Mouse (Mus musculus) mouse trophoblast stem cell (cell line): ENCODE measurements around the gene Nop9.
"Not testable (repeated sequence)": the region's sequence is repeated elsewhere in the genome, so short reads cannot be mapped to it uniquely, and the experiment has no call there.

Experiments used
- in situ Hi-C, 2 experiments: fragments of 300-500 bp; cut with MseI, MboI; formaldehyde crosslinking; loops; 2 replicates in 1 of 2; 3 replicates in 1 of 2; pipeline ENCODE4 v1.15.1; 2025

Nop9 gene

DNA sequence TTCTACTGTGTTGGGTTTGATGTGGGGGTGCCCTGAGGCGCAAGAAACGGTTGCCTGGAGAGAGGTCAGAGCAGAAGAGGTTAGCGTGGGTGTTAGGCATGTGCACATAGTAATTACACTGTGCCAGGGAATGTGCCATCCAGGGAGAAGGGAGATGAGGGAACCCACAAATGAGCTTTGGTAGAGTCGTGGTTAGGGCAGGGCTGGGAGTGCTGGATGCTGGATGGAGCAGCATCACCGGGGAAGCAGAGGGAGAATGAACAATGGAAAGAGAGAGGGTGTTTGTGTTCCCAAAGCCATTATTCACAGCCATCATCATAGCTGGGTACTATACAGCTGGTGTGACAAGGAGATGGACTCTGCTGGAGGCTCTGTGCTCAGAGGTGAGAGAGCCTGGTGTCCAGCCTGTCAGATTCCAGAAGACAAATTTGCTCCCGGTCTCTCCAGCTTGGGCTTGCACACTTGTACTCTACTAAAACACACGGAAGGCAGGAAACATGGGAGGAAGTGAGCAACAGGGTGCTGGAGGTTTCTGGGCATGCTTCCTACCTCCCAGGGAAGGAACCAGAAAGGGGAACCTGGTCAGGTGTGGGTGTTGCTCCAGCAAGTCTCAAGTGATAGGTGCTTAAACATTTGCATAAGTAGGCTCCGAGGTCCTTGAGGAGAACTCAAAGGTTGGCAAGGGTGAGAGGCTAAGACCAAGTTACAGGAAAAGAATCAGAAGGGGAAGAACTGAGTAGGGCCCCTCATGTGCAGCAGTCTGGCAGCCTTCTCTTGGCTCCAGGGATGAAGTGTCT is 17.4 kb upstream of the Nop9 start:
- in situ Hi-C loops = no loop called here

DNA sequence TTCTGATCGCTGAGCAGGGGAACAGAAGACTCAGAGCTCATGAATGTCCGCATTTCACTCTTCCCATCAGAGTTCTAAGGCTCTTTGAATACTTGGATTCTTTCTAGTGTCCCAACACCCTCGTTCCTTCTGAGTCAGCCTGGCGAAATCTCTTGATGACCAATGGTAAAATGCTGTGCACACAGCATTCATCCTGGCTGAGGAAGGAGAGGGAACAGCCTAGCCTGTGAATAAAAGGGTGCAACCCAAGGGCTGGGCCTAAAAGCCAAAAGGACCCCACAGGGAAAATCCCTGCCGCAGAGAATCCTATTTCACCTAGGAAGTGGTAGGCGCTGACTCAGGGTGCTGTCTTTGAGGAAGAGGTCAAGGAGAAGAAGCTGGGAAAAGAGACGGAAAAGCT is 15.4 kb upstream of the Nop9 start:
- in situ Hi-C loops = no loop called here

DNA sequence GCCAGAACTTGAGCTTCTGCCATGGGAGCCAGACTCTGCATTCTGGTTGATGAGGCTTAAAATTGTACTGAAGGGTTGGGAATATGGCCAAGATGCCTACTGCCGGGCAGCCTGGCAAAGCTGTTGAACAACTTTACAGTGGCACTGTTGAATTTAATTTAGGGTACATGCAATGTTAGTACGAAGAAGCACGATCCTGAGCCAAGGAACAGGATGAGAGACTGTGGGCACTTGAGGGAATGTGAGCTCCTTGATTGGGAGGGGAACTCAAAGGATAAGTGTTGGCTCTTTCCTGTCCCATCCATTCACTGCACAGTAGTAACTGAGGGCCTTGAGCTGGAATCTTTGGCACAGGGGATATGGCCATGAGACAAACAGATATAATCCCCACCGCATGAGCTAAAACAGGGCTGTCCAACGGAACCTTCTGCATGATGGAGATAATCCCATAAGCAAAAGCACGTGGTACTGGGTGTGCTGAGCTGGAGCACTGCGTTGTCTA is 14.9 kb upstream of the Nop9 start:
- in situ Hi-C loops = no loop called here

DNA sequence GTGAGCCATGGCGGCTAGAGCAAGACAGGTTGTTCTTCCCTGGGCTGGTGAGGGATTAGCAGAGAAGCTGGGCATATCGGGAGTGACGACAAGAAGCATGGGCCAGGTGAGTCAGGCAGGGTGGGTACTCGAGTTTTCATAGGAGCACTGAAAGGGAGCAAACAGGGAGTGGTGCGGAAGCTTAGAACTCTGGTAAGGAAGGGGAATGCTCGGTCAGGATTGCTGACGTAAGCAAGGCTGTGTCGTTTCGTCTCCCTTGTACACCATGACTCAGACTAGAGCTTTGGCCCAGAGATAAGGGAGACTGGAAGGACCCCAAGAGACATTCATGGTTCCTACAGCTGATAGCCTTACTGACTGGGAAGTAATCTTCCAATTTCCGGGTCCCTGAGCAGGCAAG is 11.6 kb upstream of the Nop9 start:
- in situ Hi-C loops = no loop called here

DNA sequence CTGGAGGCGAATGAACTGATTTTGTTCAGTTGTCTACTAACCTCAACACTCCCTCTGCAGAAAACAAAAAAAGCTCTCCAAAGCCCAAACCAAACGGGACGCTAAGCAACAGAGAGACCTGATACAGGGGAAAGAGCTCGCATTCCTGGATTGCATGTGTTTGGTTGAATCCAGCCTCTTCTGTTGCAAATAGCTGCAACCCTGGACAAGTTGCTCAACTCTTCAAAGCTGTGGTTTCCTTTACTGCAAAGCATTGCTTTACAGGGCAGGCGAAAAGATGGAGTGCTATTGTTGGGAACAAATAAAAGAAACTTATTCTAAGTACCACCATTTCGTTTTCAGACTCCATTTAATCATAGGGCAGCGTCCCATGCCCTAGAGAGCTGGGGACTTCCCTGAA is 10.6 kb upstream of the Nop9 start:
- in situ Hi-C loops = no loop called here

DNA sequence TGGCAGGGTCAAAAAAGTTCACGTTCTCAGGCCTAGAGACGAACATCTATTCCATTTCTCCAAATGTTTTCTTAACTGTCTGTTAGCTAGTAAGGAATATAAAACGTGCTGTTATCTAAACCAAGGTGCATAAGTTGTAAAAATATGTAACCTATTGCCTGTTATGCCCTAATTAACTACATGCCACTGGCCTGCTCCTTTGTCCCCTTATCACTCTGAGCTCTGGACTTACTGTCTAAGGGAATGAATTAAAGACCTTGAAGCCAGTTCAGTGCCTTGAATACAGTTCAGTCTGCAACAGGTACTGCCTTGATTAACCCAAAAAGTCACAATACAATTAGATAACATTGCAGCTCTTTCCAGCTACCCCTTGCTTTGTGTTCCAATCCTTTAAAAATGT is 10.2 kb upstream of the Nop9 start:
- in situ Hi-C loops = no loop called here

DNA sequence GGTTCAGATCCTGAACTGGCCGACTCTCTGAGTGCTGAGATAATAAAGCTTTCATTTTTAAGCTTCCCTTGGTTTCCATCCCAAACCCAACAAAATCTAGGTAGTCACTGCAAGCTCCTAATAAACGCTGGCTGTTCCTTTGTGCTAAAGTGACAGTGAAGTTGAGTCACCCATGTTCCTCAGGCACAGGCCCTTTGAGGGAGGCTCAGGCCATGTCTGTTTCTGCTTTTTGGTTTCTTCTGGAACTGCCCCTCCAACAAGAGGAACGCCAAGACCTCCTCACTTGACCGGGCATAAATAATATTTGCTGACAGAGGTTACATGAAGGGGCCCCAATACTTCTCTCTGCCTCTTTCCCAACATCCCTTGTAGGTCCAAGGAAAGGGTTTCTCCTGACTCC is 9.7 kb upstream of the Nop9 start:
- in situ Hi-C loops = no loop called here

DNA sequence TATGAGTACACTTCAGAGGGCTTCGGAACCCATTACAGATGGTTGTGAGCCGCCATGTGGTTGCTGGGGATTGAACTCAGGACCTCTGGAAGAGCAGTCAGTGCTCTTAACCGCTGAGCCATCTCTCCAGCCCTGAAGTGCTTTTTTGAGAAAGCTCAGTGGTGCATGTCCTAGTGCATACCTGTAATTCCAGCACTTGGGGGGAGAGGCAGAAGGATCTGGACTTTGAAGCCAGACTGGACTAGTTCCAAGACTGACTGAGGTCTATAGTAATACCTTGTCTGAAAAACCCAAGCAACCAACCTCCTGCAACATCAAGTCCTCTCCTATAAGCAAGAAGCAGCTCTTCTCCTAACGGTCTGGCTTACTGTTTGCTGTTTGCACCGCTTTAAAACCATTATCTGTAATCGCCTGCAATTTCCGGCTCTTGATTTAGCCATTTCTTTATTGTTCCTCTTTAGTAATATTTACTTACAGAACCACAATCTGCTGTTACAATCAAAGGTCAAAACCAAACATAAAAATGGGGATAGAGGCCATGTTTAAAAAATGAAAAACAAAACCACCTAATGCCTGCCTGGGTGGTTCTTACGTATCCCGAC is 8.3 kb upstream of the Nop9 start:
- in situ Hi-C loops = no loop called here

DNA sequence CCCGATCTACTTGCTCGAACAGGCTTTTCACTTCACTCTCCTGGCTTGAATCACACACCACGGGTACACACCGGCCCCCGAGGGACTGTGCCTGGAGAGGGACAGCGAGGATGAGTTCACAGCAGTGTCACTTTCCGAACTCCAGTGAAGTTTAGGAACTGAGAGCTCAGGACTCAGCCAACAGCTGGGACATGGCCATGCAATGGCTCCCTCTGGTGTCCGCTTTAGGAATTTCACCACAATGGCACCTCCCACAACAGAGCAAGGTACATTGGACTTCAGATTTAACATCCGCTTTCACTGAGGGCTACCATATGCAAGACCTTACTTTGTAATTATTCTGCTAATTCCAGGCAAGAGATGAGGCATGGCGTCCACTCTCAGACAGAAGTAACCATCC is 1.8 kb upstream of the Nop9 start:
- in situ Hi-C loops = loop anchor here (5.0 kb wide), 1 partner anchor 61 kb away; the partner anchor contains the start of gene Tinf2 (in 2 of the 2)

DNA sequence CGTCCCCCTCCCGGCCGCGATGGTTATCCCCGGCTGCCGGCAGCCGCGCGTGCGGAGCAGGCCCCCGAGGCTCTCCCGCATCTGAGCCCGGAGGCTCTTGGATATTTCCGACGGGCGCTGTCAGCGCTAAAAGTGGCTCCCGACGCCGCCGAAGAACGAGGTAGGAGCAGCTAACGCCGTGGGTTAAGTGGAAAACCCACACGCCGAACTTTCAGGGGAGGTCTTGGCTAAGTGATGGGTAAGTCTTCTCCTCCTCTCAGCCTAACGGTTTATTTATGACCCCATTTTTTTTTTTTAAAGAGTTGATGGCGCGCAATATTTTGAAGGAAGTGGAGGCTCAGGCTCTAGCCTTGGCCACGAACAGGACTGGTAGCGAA is 356 bp downstream of the Nop9 start:
- in situ Hi-C loops = no loop called here

DNA sequence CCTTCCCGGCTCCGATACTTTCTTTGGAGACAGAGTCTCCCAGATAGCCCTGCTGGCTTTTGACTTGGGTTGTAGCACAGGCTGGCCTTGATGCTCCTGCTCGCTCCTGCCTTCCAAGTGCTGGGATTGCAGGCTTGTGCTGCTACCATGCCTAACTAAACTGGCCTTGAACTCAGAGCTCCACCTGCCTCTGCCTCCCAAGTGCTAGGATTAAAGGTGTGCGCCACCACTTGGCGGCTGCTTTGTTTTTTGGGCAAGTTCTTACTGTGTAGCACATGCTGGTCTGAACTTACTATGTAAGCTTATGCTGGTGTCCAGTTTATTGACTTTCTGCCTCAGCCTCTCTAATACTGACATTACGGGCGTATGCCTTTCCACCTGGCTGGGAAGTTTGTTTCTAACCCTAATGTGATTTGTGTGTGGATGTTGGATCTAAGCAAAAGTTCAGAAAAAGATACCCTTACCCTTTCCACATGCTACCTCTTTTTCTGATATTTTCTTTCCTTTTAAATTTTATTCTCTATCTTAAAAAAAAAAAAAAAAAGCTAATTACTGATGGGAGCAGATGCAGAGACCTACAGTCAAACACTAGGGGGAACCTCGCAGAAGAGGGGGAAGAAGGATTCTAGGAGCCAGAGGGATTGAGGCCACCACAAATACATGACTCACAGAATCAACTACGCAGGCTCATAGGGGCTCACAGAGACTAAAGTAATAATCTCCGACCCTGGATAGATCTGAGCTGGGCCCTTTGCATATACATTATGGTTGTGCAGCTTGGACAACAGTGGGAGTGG is 1.8 kb downstream of the Nop9 start:
- in situ Hi-C loops = no loop called here

DNA sequence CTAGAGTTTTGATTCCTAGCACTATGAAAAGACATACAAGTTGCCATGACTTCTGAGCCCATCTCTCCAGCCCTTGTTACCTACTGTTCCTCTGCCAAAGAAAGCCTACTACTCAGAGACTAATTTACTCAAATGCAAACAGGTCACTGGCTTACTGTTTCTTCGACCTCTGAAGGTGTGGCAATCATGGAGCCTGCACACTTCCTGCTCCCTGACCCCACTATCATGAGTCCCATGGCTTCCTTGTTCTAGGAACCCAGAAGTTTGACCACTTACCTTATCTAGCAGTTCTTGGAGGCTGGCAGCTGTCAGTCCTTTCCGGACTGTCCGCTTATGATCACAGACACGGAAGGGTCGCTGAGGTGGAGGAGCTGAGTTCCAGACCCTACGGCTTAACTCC is 12.1 kb downstream of the Nop9 start:
- in situ Hi-C loops = no loop called here

DNA sequence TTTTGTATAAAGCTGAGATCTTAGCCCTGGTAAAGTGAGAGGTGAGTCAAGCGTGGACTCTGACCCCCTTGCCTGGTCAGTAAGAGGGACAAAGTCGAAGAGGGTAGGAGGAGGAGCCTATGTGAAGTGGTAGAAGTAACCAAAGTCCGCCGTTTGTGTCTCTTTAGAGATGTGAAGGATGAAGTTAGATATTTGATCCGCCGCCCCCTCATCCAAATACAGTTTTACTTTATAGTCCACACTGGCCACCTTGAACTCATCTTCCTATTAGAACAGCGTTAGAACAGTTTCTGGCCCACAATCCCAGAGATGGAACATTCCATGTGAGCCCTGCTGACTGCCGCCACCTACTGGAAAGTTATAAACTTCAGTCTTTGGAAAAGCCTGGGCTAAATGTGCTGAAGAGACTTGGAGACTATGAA is 12.9 kb downstream of the Nop9 start, which contains the start of gene Cideb:
Gene Cideb, minus strand, starts transcription at position 96 of the 422 bp plus-strand sequence.
- in situ Hi-C loops = no loop called here

DNA sequence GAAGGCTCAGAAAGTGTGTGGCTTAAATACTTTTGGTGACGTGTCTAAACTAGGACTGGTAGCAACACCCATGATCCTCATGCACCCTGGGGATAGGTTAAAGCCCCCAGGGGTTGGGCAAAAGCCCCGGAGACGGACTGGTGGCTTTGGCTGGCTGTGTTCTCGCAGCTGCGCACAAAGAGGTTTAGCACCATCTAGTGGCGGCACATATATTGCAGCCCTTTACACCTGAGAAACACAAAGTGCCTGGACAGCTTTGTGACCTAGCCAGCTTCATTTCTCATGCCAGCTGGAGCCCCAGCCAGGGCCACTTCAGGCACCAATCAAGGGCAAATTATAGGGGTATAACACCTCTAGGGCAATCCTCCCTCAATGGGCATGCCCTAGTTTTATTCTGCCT is 14.7 kb downstream of the Nop9 start:
- in situ Hi-C loops = not testable (repeated sequence)

DNA sequence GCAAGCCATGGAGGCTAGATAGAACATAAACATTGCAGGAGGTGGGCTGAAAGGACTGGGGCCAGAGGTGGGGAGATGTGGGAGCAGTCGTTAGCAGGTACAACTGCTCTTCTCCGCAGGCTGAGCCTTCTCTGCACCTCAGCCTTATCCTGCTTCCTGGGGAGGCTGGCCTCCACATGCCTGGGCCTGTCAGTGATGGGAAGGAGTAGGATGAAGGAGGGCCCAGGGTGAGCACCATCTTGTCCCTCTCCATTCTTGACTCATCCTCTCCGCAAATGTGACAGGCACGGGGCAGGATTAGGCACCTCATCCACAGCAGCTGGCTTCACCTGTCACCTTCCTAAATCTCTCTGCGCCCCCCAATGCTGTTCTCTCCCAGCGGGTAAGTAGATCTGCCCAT is 15.7 kb downstream of the Nop9 start, which contains the start of gene Ltb4r2:
Gene Ltb4r2, plus strand, starts transcription at position 266 of the 400 bp plus-strand sequence.
- in situ Hi-C loops = no loop called here

DNA sequence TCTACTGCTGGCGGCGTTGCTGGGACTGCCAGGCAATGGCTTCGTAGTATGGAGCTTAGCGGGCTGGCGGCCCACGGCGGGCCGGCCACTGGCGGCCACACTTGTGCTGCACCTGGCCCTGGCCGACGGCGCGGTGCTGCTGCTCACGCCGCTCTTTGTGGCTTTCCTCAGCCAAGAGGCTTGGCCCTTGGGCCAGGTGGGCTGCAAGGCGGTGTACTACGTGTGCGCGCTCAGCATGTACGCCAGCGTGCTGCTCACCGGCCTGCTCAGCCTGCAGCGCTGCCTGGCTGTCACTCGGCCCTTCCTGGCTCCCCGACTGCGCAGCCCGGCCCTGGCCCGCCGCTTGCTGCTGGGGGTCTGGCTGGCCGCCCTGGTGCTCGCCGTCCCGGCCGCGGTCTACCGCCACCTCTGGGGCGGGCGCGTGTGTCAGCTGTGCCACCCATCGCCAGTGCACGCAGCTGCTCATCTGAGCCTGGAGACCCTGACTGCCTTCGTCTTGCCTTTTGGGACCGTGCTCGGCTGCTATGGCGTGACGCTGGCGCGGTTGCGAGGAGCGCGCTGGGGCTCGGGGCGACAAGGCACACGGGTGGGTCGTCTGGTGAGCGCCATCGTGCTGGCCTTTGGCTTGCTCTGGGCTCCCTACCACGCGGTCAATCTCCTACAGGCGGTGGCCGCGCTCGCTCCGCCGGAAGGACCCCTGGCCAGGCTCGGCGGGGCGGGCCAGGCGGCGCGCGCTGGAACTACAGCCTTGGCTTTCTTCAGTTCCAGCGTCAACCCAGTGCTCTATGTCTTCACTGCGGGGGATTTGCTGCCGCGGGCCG is 16.7 kb downstream of the Nop9 start:
- in situ Hi-C loops = no loop called here

DNA sequence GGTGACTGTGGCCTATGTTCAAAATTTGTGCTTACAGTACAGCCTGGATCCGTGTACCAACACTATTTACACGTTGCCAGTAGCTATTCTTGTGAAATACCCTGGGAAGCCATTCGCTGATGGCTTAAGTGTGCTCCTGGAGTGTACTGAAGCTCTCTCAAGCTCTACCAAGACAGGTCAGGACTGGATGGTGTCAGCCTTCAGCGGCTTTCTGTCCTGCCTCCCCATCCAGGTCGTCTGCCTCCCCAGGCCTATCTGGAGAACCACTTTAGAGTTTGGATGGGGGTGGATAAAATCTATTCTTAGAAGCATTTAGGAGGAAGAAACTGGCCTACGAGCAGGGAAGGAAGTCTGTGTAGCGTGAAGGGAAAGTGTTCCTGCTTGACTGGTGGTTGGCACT is 17.7 kb downstream of the Nop9 start:
- in situ Hi-C loops = no loop called here

DNA sequence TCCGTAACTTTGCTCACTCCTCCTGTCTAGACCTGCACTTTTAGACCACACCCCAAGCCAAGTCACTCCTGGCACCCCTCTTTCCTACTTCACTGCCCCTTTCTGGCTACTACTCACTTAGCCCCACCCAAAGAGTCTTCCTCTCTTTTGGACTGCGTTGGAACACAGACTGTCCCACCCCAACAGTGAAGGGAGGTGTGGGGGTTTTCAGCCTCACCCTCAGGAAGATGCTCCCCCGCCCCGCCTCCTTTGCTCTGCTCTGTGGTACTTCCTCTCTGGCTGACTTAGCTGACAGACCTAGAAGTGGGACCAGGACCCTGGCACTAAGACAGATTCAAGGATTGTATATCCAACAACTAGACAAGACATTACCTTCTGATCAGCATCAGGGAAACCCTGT is 20.2 kb downstream of the Nop9 start, which contains the start of gene Ltb4r1:
Gene Ltb4r1, plus strand, starts transcription at position 267 of the 400 bp plus-strand sequence.
- in situ Hi-C loops = no loop called here

DNA sequence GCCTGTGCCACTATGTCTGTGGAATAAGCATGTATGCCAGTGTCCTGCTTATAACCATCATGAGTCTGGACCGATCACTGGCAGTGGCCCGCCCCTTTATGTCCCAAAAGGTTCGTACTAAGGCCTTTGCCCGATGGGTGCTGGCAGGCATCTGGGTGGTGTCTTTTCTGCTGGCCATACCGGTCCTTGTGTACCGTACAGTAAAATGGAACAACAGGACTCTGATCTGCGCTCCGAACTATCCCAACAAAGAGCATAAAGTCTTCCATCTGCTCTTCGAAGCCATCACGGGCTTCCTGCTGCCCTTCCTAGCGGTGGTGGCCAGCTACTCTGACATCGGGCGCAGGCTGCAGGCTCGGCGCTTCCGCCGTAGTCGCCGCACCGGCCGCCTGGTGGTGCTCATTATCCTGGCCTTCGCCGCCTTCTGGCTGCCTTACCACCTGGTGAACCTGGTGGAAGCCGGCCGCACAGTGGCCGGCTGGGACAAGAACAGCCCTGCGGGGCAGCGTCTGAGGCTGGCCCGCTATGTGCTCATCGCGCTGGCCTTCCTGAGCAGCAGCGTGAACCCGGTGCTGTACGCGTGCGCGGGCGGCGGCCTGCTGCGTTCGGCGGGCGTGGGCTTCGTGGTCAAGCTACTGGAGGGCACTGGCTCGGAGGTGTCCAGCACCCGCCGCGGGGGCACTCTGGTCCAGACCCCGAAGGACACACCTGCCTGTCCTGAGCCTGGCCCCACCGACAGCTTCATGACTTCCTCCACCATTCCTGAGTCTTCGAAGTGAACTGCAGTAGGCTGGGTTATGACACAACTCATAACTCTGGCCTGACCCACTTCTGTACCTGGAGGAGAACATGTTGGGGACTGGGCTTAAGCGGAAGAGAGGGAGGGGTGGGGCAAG is 22.3 kb downstream of the Nop9 start:
- in situ Hi-C loops = no loop called here

DNA sequence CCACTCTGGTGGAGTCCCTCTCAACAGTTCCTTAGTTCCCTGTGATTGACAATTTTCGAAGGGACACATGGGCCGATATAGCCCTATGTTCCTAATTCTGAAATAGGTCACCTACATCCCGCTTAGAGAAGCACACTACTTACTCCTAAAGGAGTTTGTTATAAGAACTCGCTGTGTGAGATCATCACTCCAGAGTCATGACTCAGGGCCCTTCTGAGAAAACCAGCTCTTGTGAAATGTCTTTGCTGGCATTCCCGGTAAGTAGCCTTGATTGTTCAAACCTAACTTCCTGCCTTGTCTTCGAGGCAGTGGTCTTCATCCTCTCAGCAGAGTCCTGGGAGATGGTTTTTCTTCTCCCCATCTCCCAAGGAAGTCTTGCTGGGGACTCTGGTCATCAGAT is 23.1 kb downstream of the Nop9 start:
- in situ Hi-C loops = no loop called here
